Mouse (Mus musculus) intestine, embryonic 16.5 days (tissue): Measurements from ENCODE around the gene Bbs9. TPM values are rescaled to one million over a fixed set of nuclear protein-coding genes. Genes with fewer than 3 reads are reported as not detected.

Source experiments
- ATAC-seq: fragments of 200-750 bp; cut with Nextera tagmentation; 2 replicates; pipeline ENCODE4 v1.8.0; 2017; ENCODE audit warnings: moderate TSS enrichment, moderate library complexity
- H3K27ac ChIP-seq: fragments of 300-500 bp; sonication (generic); 2 replicates; pipeline ENCODE4 v1.5.1; 2014; ENCODE audit warnings: mild to moderate bottlenecking, low read length
- H3K27me3 ChIP-seq: fragments of 300-500 bp; sonication (generic); replicated peaks from 2 replicates; pipeline ENCODE4 v1.6.1; 2014; ENCODE audit warnings: low read length, control low read depth, mixed read lengths; ENCODE audit not compliant: control insufficient read depth, insufficient read depth
- H3K36me3 ChIP-seq: fragments of 300-500 bp; sonication (generic); 2 replicates; pipeline ENCODE4 v1.6.1; 2014; ENCODE audit warnings: low read length, control low read depth; ENCODE audit not compliant: control insufficient read depth, insufficient read depth
- H3K4me1 ChIP-seq: fragments of 300-500 bp; sonication (generic); 2 replicates; pipeline ENCODE4 v1.6.1; 2014; ENCODE audit warnings: low read length, control low read depth, mixed read lengths; ENCODE audit not compliant: control insufficient read depth, insufficient read depth
- H3K4me2 ChIP-seq: fragments of 300-500 bp; sonication (generic); 2 replicates; pipeline ENCODE4 v1.6.1; 2014; ENCODE audit warnings: low read depth, low read length, control low read depth
- H3K4me3 ChIP-seq: fragments of 300-500 bp; sonication (generic); 2 replicates; pipeline ENCODE4 v1.5.1; 2014; ENCODE audit warnings: mild to moderate bottlenecking, low read length
- H3K9ac ChIP-seq: fragments of 300-500 bp; sonication (generic); 2 replicates; pipeline ENCODE4 v1.6.1; 2014; ENCODE audit warnings: low read depth, low read length
- H3K9me3 ChIP-seq: fragments of 300-500 bp; sonication (generic); 2 replicates; pipeline ENCODE4 v1.6.1; 2016; ENCODE audit warnings: low read length, control low read depth; ENCODE audit not compliant: control insufficient read depth
- WGBS: fragments of 180-500 bp; shearing (Covaris S2); extraction: QIAGEN DNeasy Blood & Tissue Kit; methylation state at CpG from one replicate; pipeline ENCODE4 v1.1.7; 2014; 5-methylcytosine and 5-hydroxymethylcytosine counted together
- polyA plus RNA-seq: library from polyadenylated mRNA; unstranded; fragments of >200 nt; fragmentation: Nextera tagmentation; extraction: Ambion mirVana; gene quantifications from 2 replicates; pipeline ENCODE4 v1.2.1, GENCODE M21; 2015

Gene Bbs9
- polyA plus RNA-seq, 1 experiment from 2014 or later = 12.6 TPM

GRCm38 (mm10) chr9:22640683-22641431 is 165.3 kb downstream of the Bbs9 start:
- Histone ChIP-seq H3K4me3 (no peak overlapping the region), H3K9ac (no peak overlapping the region), H3K36me3 (no peaks in the 10 kb centered on the region), H3K9me3 (no peaks in the 10 kb centered on the region), H3K4me2 (no peak overlapping the region), H3K4me1 (no peaks in the 10 kb centered on the region), H3K27ac (no peak overlapping the region), H3K27me3 (no peaks in the 10 kb centered on the region)
- no peak for ATAC-seq
- 57% methylated on average over 13 of the region's 13 CpGs for WGBS

- WGBS = 89% methylated on average over 6 of the region's 6 CpGs
- no peaks in the 10 kb centered on the region for H3K9me3 ChIP-seq
- H3K4me3 ChIP-seq = no peak overlapping the region
- no peak for ATAC-seq
- H3K27ac ChIP-seq = no peak overlapping the region
- no peaks in the 10 kb centered on the region for H3K4me1 ChIP-seq
- no peaks in the 10 kb centered on the region for H3K27me3 ChIP-seq
- no peak overlapping the region for H3K9ac ChIP-seq
- no peak overlapping the region for H3K4me2 ChIP-seq
- H3K36me3 ChIP-seq = no peaks in the 10 kb centered on the region
Observed at GRCm38 (mm10) chr9:22645844-22646390, 170.4 kb downstream of the Bbs9 start.

GRCm38 (mm10) chr9:22646461-22646860 is 170.9 kb downstream of the Bbs9 start:
- ATAC-seq = no peak
- 86% methylated on average over 3 of the region's 3 CpGs for WGBS
- Histone ChIP-seq H3K4me3 (no peak overlapping the region), H3K27me3 (no peaks in the 10 kb centered on the region), H3K9ac (no peak overlapping the region), H3K4me1 (no peaks in the 10 kb centered on the region), H3K9me3 (no peaks in the 10 kb centered on the region), H3K36me3 (no peaks in the 10 kb centered on the region), H3K4me2 (no peak overlapping the region), H3K27ac (no peak overlapping the region)

- Histone ChIP-seq H3K4me1 (no peaks in the 10 kb centered on the region), H3K36me3 (no peaks in the 10 kb centered on the region), H3K27ac (no peak overlapping the region), H3K4me3 (no peak overlapping the region), H3K9me3 (no peaks in the 10 kb centered on the region), H3K27me3 (no peaks in the 10 kb centered on the region), H3K4me2 (no peak overlapping the region), H3K9ac (no peak overlapping the region)
- ATAC-seq = no peak
- 93% methylated on average over 3 of the region's 3 CpGs for WGBS
Observed at GRCm38 (mm10) chr9:22648163-22648562, 172.6 kb downstream of the Bbs9 start.

- WGBS = 81% methylated on average over 10 of the region's 10 CpGs
Observed at GRCm38 (mm10) chr9:22649606-22650005, 174.1 kb downstream of the Bbs9 start.

GRCm38 (mm10) chr9:22650781-22651180 is 175.3 kb downstream of the Bbs9 start:
- H3K36me3 ChIP-seq = no peaks in the 10 kb centered on the region
- no peaks in the 10 kb centered on the region for H3K27me3 ChIP-seq
- WGBS = 92% methylated on average over 1 of the region's 1 CpGs
- H3K27ac ChIP-seq = no peak overlapping the region
- H3K9me3 ChIP-seq = no peaks in the 10 kb centered on the region
- no peak for ATAC-seq
- no peak overlapping the region for H3K4me3 ChIP-seq
- H3K4me2 ChIP-seq = no peak overlapping the region
- no peak overlapping the region for H3K9ac ChIP-seq
- H3K4me1 ChIP-seq = no peaks in the 10 kb centered on the region

More at GRCm38 (mm10) chr9:22649606-22650005, 174.1 kb downstream of the Bbs9 start:
- H3K27me3 ChIP-seq = no peaks in the 10 kb centered on the region
- no peak overlapping the region for H3K9ac ChIP-seq
- no peak overlapping the region for H3K27ac ChIP-seq
- no peaks in the 10 kb centered on the region for H3K36me3 ChIP-seq
- H3K4me2 ChIP-seq = no peak overlapping the region
- no peak for ATAC-seq
- H3K9me3 ChIP-seq = no peaks in the 10 kb centered on the region
- H3K4me1 ChIP-seq = no peaks in the 10 kb centered on the region
- H3K4me3 ChIP-seq = no peak overlapping the region

GRCm38 (mm10) chr9:22651619-22652018 is 176.1 kb downstream of the Bbs9 start:
- Histone ChIP-seq H3K9ac (no peak overlapping the region), H3K27me3 (no peaks in the 10 kb centered on the region), H3K27ac (no peak overlapping the region), H3K4me2 (no peak overlapping the region), H3K36me3 (no peaks in the 10 kb centered on the region), H3K9me3 (no peaks in the 10 kb centered on the region), H3K4me3 (no peak overlapping the region), H3K4me1 (no peaks in the 10 kb centered on the region)
- no peak for ATAC-seq
- WGBS = 96% methylated on average over 3 of the region's 3 CpGs

GRCm38 (mm10) chr9:22654726-22655393 is 179.3 kb downstream of the Bbs9 start:
- H3K27me3 ChIP-seq = no peaks in the 10 kb centered on the region
- H3K4me1 ChIP-seq = no peaks in the 10 kb centered on the region
- no peak overlapping the region for H3K9ac ChIP-seq
- H3K36me3 ChIP-seq = no peaks in the 10 kb centered on the region
- H3K4me2 ChIP-seq = no peak overlapping the region
- no peak for ATAC-seq
- H3K9me3 ChIP-seq = no peaks in the 10 kb centered on the region
- no peak overlapping the region for H3K27ac ChIP-seq
- WGBS = 66% methylated on average over 11 of the region's 11 CpGs
- no peak overlapping the region for H3K4me3 ChIP-seq

GRCm38 (mm10) chr9:22657216-22657615 is 181.7 kb downstream of the Bbs9 start:
- Histone ChIP-seq H3K4me3 (no peak overlapping the region), H3K9ac (no peak overlapping the region), H3K36me3 (no peaks in the 10 kb centered on the region), H3K4me1 (no peaks in the 10 kb centered on the region), H3K4me2 (no peak overlapping the region), H3K27me3 (no peaks in the 10 kb centered on the region), H3K9me3 (no peaks in the 10 kb centered on the region), H3K27ac (no peak overlapping the region)
- 79% methylated on average over 5 of the region's 5 CpGs for WGBS
- ATAC-seq = no peak
